ENCODE assay signal across 25 mouse cellular contexts in the genomic region with DNA sequence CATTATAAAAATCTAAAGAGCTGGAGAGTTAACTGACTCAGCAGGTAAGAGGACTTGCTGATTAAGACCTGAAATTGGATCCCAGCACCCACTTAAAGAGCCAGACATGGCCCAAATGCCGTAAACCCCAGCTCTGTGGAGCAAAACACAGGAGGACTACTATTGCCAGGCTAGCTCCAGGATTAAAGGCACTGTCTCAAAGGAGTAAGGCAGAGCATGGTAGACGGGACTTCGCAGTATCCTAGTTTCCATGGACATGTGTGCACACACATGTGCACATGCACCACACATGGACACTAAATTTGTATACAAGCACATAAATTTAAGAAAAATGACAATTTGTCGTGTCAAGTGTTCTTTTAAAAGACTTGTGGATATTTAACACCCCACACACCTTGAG. TPM values are rescaled to one million over a fixed set of nuclear protein-coding genes. Genes with fewer than 3 reads are reported as not detected.
A peak's percentile ranks its signal among the peaks of the same experiment; 100 is the strongest.
DNase-seq lines count a peak whose midpoint lies in the region; ATAC-seq lines count a peak whose summit lies in the region.
"Had no signal": no experiment of that assay in that cellular context is flagged by ENCODE, and none has a peak within 500 bp of the region (broad histone marks: within the 10 kb centered on the region; RNA-seq: fewer than 3 reads in every experiment).

No protein-coding gene starts in this region.

- H3K27me3 ChIP-seq in forebrain, embryonic 12.5 days: no peaks in the 10 kb centered on the region
- no peaks in the 10 kb centered on the region for H3K27me3 ChIP-seq in forebrain, embryonic 15.5 days
- H3K27me3 ChIP-seq in midbrain, embryonic 12.5 days: no peaks in the 10 kb centered on the region
- no peaks in the 10 kb centered on the region for H3K27me3 ChIP-seq in midbrain, embryonic 16.5 days (ENCODE audit: control insufficient read depth, insufficient read depth, low read depth, low read length)
- H3K27me3 ChIP-seq in forebrain, embryonic 16.5 days (replicated peaks; ENCODE audit: control insufficient read depth, insufficient read depth, low read length): no peaks in the 10 kb centered on the region
- H3K27me3 ChIP-seq: embryonic facial prominence, embryonic 13.5 days; hindbrain, embryonic 12.5 days; hindbrain, embryonic 15.5 days had no signal

- DNase-seq in embryo, embryonic 10.5 days (ENCODE audit: low spot score): peak; percentile 2
- DNase-seq in embryo, embryonic 11 days: no peak
- no peak for DNase-seq in thymus, postnatal 25 days
- DNase-seq: adrenal gland, adult 8-10 months; adrenal gland, postnatal 25 days; cerebellum, adult 9-10 months; gastrocnemius, postnatal 25 days; heart, adult 2 months had no signal

- no peaks in the 10 kb centered on the region for H3K9me3 ChIP-seq in forebrain, embryonic 12.5 days
- no peaks in the 10 kb centered on the region for H3K9me3 ChIP-seq in forebrain, embryonic 15.5 days
- no peaks in the 10 kb centered on the region for H3K9me3 ChIP-seq in midbrain, embryonic 12.5 days
- no peaks in the 10 kb centered on the region for H3K9me3 ChIP-seq in midbrain, embryonic 16.5 days (replicated peaks; ENCODE audit: control insufficient read depth, low read length, poor library complexity, severe bottlenecking)
- no peaks in the 10 kb centered on the region for H3K9me3 ChIP-seq in forebrain, embryonic 16.5 days (ENCODE audit: control insufficient read depth, low read length)
- H3K9me3 ChIP-seq: embryonic facial prominence, embryonic 10.5 days; embryonic facial prominence, embryonic 13.5 days; hindbrain, embryonic 12.5 days; hindbrain, embryonic 15.5 days had no signal

- WGBS in forebrain, embryonic 12.5 days: 70% methylated on average over 4 of the region's 4 CpGs
- 58% methylated on average over 4 of the region's 4 CpGs for WGBS in forebrain, embryonic 15.5 days
- 67% methylated on average over 4 of the region's 4 CpGs for WGBS in midbrain, embryonic 12.5 days
- 72% methylated on average over 4 of the region's 4 CpGs for WGBS in midbrain, embryonic 16.5 days
- WGBS in forebrain, embryonic 16.5 days: 60% methylated on average over 4 of the region's 4 CpGs

- peaks cover 4% of the 10 kb centered on the region for H3K36me3 ChIP-seq in forebrain, embryonic 12.5 days (replicated peaks)
- no peaks in the 10 kb centered on the region for H3K36me3 ChIP-seq in forebrain, embryonic 15.5 days
- no peaks in the 10 kb centered on the region for H3K36me3 ChIP-seq in midbrain, embryonic 12.5 days
- H3K36me3 ChIP-seq in midbrain, embryonic 16.5 days (ENCODE audit: control insufficient read depth, insufficient read depth, low read length): no peaks in the 10 kb centered on the region; the same call in 1 of the 2 replicates
- no peaks in the 10 kb centered on the region for H3K36me3 ChIP-seq in forebrain, embryonic 16.5 days (ENCODE audit: control insufficient read depth, insufficient read depth)
- H3K36me3 ChIP-seq: hindbrain, embryonic 15.5 days had no signal

- H3K9ac ChIP-seq in forebrain, embryonic 12.5 days: no peak overlapping the region
- H3K9ac ChIP-seq in forebrain, embryonic 15.5 days (replicated peaks): no peak overlapping the region
- no peak overlapping the region for H3K9ac ChIP-seq in midbrain, embryonic 12.5 days (replicated peaks)
- no peak overlapping the region for H3K9ac ChIP-seq in midbrain, embryonic 16.5 days (ENCODE audit: low read depth, low read length)
- H3K9ac ChIP-seq in forebrain, embryonic 16.5 days (replicated peaks; ENCODE audit: low read depth, low read length): no peak overlapping the region
- H3K9ac ChIP-seq: embryonic facial prominence, embryonic 13.5 days; hindbrain, embryonic 12.5 days; hindbrain, embryonic 15.5 days had no signal

- peaks cover 8% of the 10 kb centered on the region for H3K4me1 ChIP-seq in forebrain, embryonic 12.5 days
- H3K4me1 ChIP-seq in forebrain, embryonic 15.5 days: peaks cover 10% of the 10 kb centered on the region
- H3K4me1 ChIP-seq in midbrain, embryonic 12.5 days: peaks cover 6% of the 10 kb centered on the region
- H3K4me1 ChIP-seq in midbrain, embryonic 16.5 days (ENCODE audit: control insufficient read depth, insufficient read depth, low read length): no peaks in the 10 kb centered on the region
- peaks cover 6% of the 10 kb centered on the region for H3K4me1 ChIP-seq in forebrain, embryonic 16.5 days (replicated peaks; ENCODE audit: control insufficient read depth, insufficient read depth, low read length)
- H3K4me1 ChIP-seq: embryonic facial prominence, embryonic 10.5 days; embryonic facial prominence, embryonic 13.5 days; hindbrain, embryonic 12.5 days; hindbrain, embryonic 15.5 days had no signal

- peak; percentile 19; the same call in 1 of the 2 replicates for ATAC-seq in forebrain, embryonic 12.5 days (ENCODE audit: low FRiP score)
- ATAC-seq in forebrain, embryonic 15.5 days (replicated peaks): no peak
- ATAC-seq in midbrain, embryonic 12.5 days (ENCODE audit: low FRiP score, low read depth): 0 out of 2 replicates have a peak, but pooled peaks have one; percentile 30
- no peak for ATAC-seq in midbrain, embryonic 16.5 days
- peak; percentile 21; the same call in 1 of the 2 replicates for ATAC-seq in forebrain, embryonic 16.5 days
- ATAC-seq: activated CD4-positive, CD25-positive, alpha-beta regulatory T cell, adult 4 months; intestine, postnatal 0 days had no signal

- H3K4me3 ChIP-seq in forebrain, embryonic 12.5 days (replicated peaks): no peak overlapping the region
- H3K4me3 ChIP-seq in forebrain, embryonic 15.5 days: no peak overlapping the region
- no peak overlapping the region for H3K4me3 ChIP-seq in midbrain, embryonic 12.5 days
- no peak overlapping the region for H3K4me3 ChIP-seq in midbrain, embryonic 16.5 days (ENCODE audit: low read depth, low read length)
- H3K4me3 ChIP-seq in forebrain, embryonic 16.5 days (replicated peaks; ENCODE audit: low read length): no peak overlapping the region
- H3K4me3 ChIP-seq: embryonic facial prominence, embryonic 10.5 days; embryonic facial prominence, embryonic 13.5 days; erythroblast, embryonic 14.5 days; heart, adult 2 months; hindbrain, embryonic 12.5 days; hindbrain, embryonic 15.5 days had no signal

- H3K4me2 ChIP-seq in forebrain, embryonic 12.5 days: no peak overlapping the region
- H3K4me2 ChIP-seq in forebrain, embryonic 15.5 days (replicated peaks): no peak overlapping the region
- no peak overlapping the region for H3K4me2 ChIP-seq in midbrain, embryonic 12.5 days (replicated peaks)
- H3K4me2 ChIP-seq in midbrain, embryonic 16.5 days (ENCODE audit: low read length): no peak overlapping the region
- H3K4me2 ChIP-seq in forebrain, embryonic 16.5 days (ENCODE audit: low read length): no peak overlapping the region
- H3K4me2 ChIP-seq: embryonic facial prominence, embryonic 13.5 days; heart, embryonic 11.5 days; hindbrain, embryonic 12.5 days; hindbrain, embryonic 15.5 days had no signal

- H3K27ac ChIP-seq in forebrain, embryonic 12.5 days: 0 out of 2 replicates have a peak overlapping the region, but pooled peaks have one; percentile 31
- H3K27ac ChIP-seq in forebrain, embryonic 15.5 days (replicated peaks): no peak overlapping the region
- no peak overlapping the region for H3K27ac ChIP-seq in midbrain, embryonic 12.5 days (replicated peaks)
- no peak overlapping the region for H3K27ac ChIP-seq in midbrain, embryonic 16.5 days (ENCODE audit: low read length)
- no peak overlapping the region for H3K27ac ChIP-seq in forebrain, embryonic 16.5 days (ENCODE audit: low read length)
- H3K27ac ChIP-seq: embryonic facial prominence, embryonic 10.5 days; embryonic facial prominence, embryonic 13.5 days; heart, adult 2 months; hindbrain, embryonic 12.5 days; hindbrain, embryonic 15.5 days had no signal

RNA-seq across cellular contexts. Expression of gene 3830406C13Rik, which starts 16.3 kb away (rescaled TPM):
- polyA plus RNA-seq in forebrain, embryonic 12.5 days (2016; fragmentation: Nextera tagmentation; extraction: Ambion mirVana): 33.9 and 37.8 TPM in 2 replicates
- polyA plus RNA-seq in forebrain, embryonic 15.5 days (2015; fragmentation: Nextera tagmentation; extraction: Ambion mirVana): 44.9 and 48.7 TPM in 2 replicates
- polyA plus RNA-seq in midbrain, embryonic 12.5 days (2016; fragmentation: Nextera tagmentation; extraction: Ambion mirVana): 27.9 and 29.7 TPM in 2 replicates
- polyA plus RNA-seq in midbrain, embryonic 16.5 days (2015; fragmentation: Nextera tagmentation; extraction: Ambion mirVana): 34.0 and 40.1 TPM in 2 replicates
- 46.6 and 50.5 TPM in 2 replicates for polyA plus RNA-seq in forebrain, embryonic 16.5 days (2015; fragmentation: Nextera tagmentation; extraction: Ambion mirVana)

RNA-seq across cellular contexts. Expression of gene Gm49355, which starts 16.5 kb away (rescaled TPM):
- 0.13 and 0.37 TPM in 2 replicates for polyA plus RNA-seq in forebrain, embryonic 12.5 days (2016; fragmentation: Nextera tagmentation; extraction: Ambion mirVana)
- polyA plus RNA-seq in forebrain, embryonic 15.5 days (2015; fragmentation: Nextera tagmentation; extraction: Ambion mirVana): 0.17 TPM in 2 replicates
- 0.08 and 0.10 TPM in 2 replicates for polyA plus RNA-seq in midbrain, embryonic 12.5 days (2016; fragmentation: Nextera tagmentation; extraction: Ambion mirVana)
- 0.14 and 0.21 TPM in 2 replicates for polyA plus RNA-seq in midbrain, embryonic 16.5 days (2015; fragmentation: Nextera tagmentation; extraction: Ambion mirVana)
- 0.25 and 0.29 TPM in 2 replicates for polyA plus RNA-seq in forebrain, embryonic 16.5 days (2015; fragmentation: Nextera tagmentation; extraction: Ambion mirVana)
- polyA plus RNA-seq: erythroblast, embryonic 14.5 days; intestine, embryonic 14.5 days had no signal

RNA-seq across cellular contexts. Expression of gene Fezf2, which starts 47.7 kb away (rescaled TPM):
- 46.8 and 52.6 TPM in 2 replicates for polyA plus RNA-seq in forebrain, embryonic 12.5 days (2016; fragmentation: Nextera tagmentation; extraction: Ambion mirVana)
- 90.9 and 94.3 TPM in 2 replicates for polyA plus RNA-seq in forebrain, embryonic 15.5 days (2015; fragmentation: Nextera tagmentation; extraction: Ambion mirVana)
- 2.9 and 7.7 TPM in 2 replicates for polyA plus RNA-seq in midbrain, embryonic 12.5 days (2016; fragmentation: Nextera tagmentation; extraction: Ambion mirVana)
- polyA plus RNA-seq in midbrain, embryonic 16.5 days (2015; fragmentation: Nextera tagmentation; extraction: Ambion mirVana): 2.4 and 2.8 TPM in 2 replicates
- polyA plus RNA-seq in forebrain, embryonic 16.5 days (2015; fragmentation: Nextera tagmentation; extraction: Ambion mirVana): 85.1 and 93.0 TPM in 2 replicates
- polyA plus RNA-seq: erythroblast, embryonic 14.5 days; gonadal fat pad, adult 2 months; heart, adult 2 months; heart, embryonic 14.5 days; heart, postnatal 0 days; intestine, embryonic 14.5 days; intestine, postnatal 0 days had no signal

Comparison
In these comparisons a context has a peak if more than half of its experiments do, and no peak if none do; other contexts are left out.
1. ATAC-seq: peak in forebrain, embryonic 12.5 days (single experiment), midbrain, embryonic 12.5 days (single experiment) and forebrain, embryonic 16.5 days (single experiment); none in forebrain, embryonic 15.5 days (single experiment) and midbrain, embryonic 16.5 days (single experiment).